Mouse (Mus musculus) gastrocnemius, adult 2 months (tissue): ENCODE data around the gene Csgalnact2. TPM values are rescaled to one million over a fixed set of nuclear protein-coding genes. Genes with fewer than 3 reads are reported as not detected.
A peak's percentile ranks its signal among the peaks of the same experiment; 100 is the strongest.

ENCODE experiments used
- DNase-seq: peaks from one replicate; pipeline ENCODE4 v3.0.0; 2022
- H3K27ac ChIP-seq: fragments of 200-600 bp; 2 replicates; pipeline ENCODE4 v1.8.1; 2022; ENCODE audit warnings: mild to moderate bottlenecking
- H3K4me3 ChIP-seq: fragments of 200-600 bp; 2 replicates; pipeline ENCODE4 v1.8.1; 2022; ENCODE audit warnings: mild to moderate bottlenecking, moderate library complexity
- CTCF ChIP-seq: fragments of 200-600 bp; IDR thresholded peaks from 2 replicates; pipeline ENCODE4 v1.8.1; 2022; ENCODE audit warnings: antibody characterized with exemption, mild to moderate bottlenecking, moderate library complexity
- intact Hi-C: fragments of 180-260 bp; cut with DNase I; formaldehyde crosslinking; loops from one replicate; pipeline ENCODE4 v1.15.1; 2025
- long read RNA-seq, 2 experiments: library from polyadenylated mRNA; stranded (forward); transcript quantifications; one replicate each; pipeline ENCODE4 v2.0.0; 2021
- total RNA-seq, 2 experiments: library from RNA; stranded (reverse); gene quantifications; 2 replicates each; pipeline ENCODE4 v1.2.3; 2021

The Csgalnact2 gene
- total RNA-seq = 10 to 100 TPM; 30.9 to 32.8 TPM
- long read RNA-seq, experiment 1, transcript Csgalnact2-201 (8 exons, 3,661 nt) = major isoform, 39 of 89 reads
- long read RNA-seq, experiment 1, partial matches to known transcripts = 2 of 89 reads
- long read RNA-seq, experiment 1, other reads (novel, unspliced or antisense) = 48 of 89 reads
- long read RNA-seq, experiment 2, transcript Csgalnact2-201 (8 exons, 3,661 nt) = major isoform, 40 of 73 reads
- long read RNA-seq, experiment 2, partial matches to known transcripts = 2 of 73 reads
- long read RNA-seq, experiment 2, other reads (novel, unspliced or antisense) = 30 of 73 reads

- peak; percentile 28; the same call in 1 of the 2 replicates for TF ChIP-seq CTCF
- peak; percentile 97 for DNase-seq
- intact Hi-C loops = loop anchor here (5.0 kb wide), 1 partner anchor 278 kb away; the partner anchor contains the start of gene Bms1
- Histone ChIP-seq H3K27ac (peak within 1 kb of the TSS; percentile 95), H3K4me3 (peak within 1 kb of the TSS; percentile 87)
These were observed at the start of gene Csgalnact2 for GRCm38 (mm10) chr6:118138731-118139709. Gene Csgalnact2 (minus strand): TSS chr6:118139140.

- no peak overlapping the region for H3K4me3 ChIP-seq
- DNase-seq = no peak
- intact Hi-C loops = no loop called here
- no peak overlapping the region for H3K27ac ChIP-seq
- no peak for TF ChIP-seq CTCF
These were observed 49.7 kb upstream of the Csgalnact2 start for GRCm38 (mm10) chr6:118188599-118188998.

GRCm38 (mm10) chr6:118187285-118187641 is 48.3 kb upstream of the Csgalnact2 start:
- TF ChIP-seq CTCF = no peak
- DNase-seq = no peak
- H3K4me3 ChIP-seq = no peak overlapping the region
- H3K27ac ChIP-seq = no peak overlapping the region
- intact Hi-C loops = no loop called here

- intact Hi-C loops = no loop called here
These were observed 47.8 kb upstream of the Csgalnact2 start for GRCm38 (mm10) chr6:118186620-118187284.

GRCm38 (mm10) chr6:118184126-118184525 is 45.2 kb upstream of the Csgalnact2 start:
- H3K4me3 ChIP-seq = no peak overlapping the region
- intact Hi-C loops = no loop called here
- no peak for TF ChIP-seq CTCF
- no peak overlapping the region for H3K27ac ChIP-seq
- peak; percentile 16 for DNase-seq

More at GRCm38 (mm10) chr6:118186620-118187284, 47.8 kb upstream of the Csgalnact2 start:
- no peak for TF ChIP-seq CTCF
- Histone ChIP-seq H3K27ac (no peak overlapping the region), H3K4me3 (no peak overlapping the region)
- DNase-seq = no peak

- intact Hi-C loops = no loop called here
- peak; percentile 15 for DNase-seq
- Histone ChIP-seq H3K27ac (no peak overlapping the region), H3K4me3 (no peak overlapping the region)
- TF ChIP-seq CTCF = no peak
These were observed 41.1 kb upstream of the Csgalnact2 start for GRCm38 (mm10) chr6:118180085-118180423.

DNA sequence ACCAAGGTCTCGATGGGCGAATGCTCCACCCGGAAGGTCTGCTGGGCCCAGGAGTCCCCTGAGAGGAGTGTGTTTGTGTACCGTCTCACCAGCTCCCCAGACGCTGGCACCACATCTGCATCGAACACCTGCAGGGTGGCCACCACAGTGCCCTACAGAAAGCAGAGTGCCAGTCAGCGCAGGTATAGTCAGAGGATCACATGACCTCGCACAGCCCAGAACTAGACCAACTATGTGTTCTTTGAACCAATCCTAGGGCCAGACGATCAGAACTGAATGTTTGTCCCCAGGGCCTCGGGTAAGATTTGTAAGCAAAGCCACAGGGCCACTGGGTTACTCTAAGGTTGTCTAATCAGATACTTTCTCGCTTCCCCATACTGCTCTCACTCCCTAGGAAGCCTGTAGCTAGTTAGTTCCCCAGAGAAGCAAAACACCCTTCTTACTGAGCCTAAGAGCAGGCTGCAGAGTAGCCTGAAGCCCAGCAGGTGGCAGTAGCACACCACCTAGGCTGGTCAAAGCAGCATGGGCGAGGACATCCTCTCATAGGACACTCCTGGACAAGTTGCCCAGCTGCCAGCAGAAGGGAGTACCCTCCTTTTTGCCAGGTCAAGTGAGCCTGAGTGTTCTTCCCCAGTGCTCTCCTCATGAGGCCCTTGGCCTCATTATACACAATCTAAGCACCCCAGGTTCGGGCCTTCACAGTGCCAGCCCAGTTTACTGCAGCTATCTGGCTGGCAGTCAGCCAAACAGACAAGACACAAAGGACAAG is 40.6 kb upstream of the Csgalnact2 start:
- intact Hi-C loops = loop anchor here (1.0 kb wide), 1 partner anchor 200 kb away; no protein-coding TSS in a partner anchor
- peak; percentile 80 for DNase-seq
- Histone ChIP-seq H3K27ac (no peak overlapping the region), H3K4me3 (no peak overlapping the region)
- TF ChIP-seq CTCF = peak; percentile 99

GRCm38 (mm10) chr6:118173975-118174328 is 35.0 kb upstream of the Csgalnact2 start:
- TF ChIP-seq CTCF = no peak
- intact Hi-C loops = no loop called here
- H3K27ac ChIP-seq = no peak overlapping the region

GRCm38 (mm10) chr6:118173251-118173974 is 34.5 kb upstream of the Csgalnact2 start:
- H3K4me3 ChIP-seq = no peak overlapping the region
- TF ChIP-seq CTCF = no peak
- no peak overlapping the region for H3K27ac ChIP-seq
- intact Hi-C loops = no loop called here
- no peak for DNase-seq

More at GRCm38 (mm10) chr6:118173975-118174328, 35.0 kb upstream of the Csgalnact2 start:
- no peak overlapping the region for H3K4me3 ChIP-seq
- no peak for DNase-seq

DNA sequence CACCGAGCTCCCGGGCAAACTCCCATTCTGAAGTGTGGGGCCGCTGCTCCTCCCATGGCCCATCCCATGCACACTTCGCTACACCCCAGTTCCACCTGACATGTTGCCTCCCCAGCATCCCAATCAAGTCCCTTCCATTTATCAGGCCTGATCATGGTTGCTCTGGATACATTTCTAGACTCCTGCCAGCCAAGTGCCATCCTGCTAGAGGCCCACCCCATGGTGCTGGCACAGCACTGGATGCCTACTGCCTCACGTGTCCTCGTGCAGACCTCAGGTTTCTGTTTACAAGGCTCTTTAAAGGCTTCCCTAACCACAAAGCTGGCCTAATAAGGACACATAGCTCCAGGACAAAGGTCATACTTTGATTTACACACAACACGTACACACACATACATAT is 32.4 kb upstream of the Csgalnact2 start:
- intact Hi-C loops = no loop called here
- no peak for DNase-seq
- no peak overlapping the region for H3K4me3 ChIP-seq
- H3K27ac ChIP-seq = no peak overlapping the region
- TF ChIP-seq CTCF = no peak

GRCm38 (mm10) chr6:118168106-118168505 is 29.2 kb upstream of the Csgalnact2 start:
- H3K4me3 ChIP-seq = no peak overlapping the region
- intact Hi-C loops = no loop called here
- no peak overlapping the region for H3K27ac ChIP-seq
- no peak for TF ChIP-seq CTCF
- DNase-seq = no peak
